Mouse (Mus musculus): ENCODE results near the gene Scamp4.
"Not testable (repeated sequence)": the region's sequence is repeated elsewhere in the genome, so short reads cannot be mapped to it uniquely, and the experiment has no call there.

Scamp4 gene

GRCm38 (mm10) chr10:80578911-80579310, 23.8 kb upstream of the Scamp4 start:
- DNase-seq = peak; percentile 68

GRCm38 (mm10) chr10:80583047-80583446, 19.6 kb upstream of the Scamp4 start:
- DNase-seq = no peak

- DNase-seq = peak; percentile 72
Observed at GRCm38 (mm10) chr10:80584045-80584488, 18.6 kb upstream of the Scamp4 start.

- no peak for DNase-seq
Observed at GRCm38 (mm10) chr10:80584642-80585552, 17.8 kb upstream of the Scamp4 start.

GRCm38 (mm10) chr10:80585581-80585980, 17.1 kb upstream of the Scamp4 start:
- no peak for DNase-seq

GRCm38 (mm10) chr10:80586407-80587304, 16.0 kb upstream of the Scamp4 start:
- DNase-seq = no peak

- DNase-seq = peak; percentile 45
Observed at GRCm38 (mm10) chr10:80587305-80587657, 15.4 kb upstream of the Scamp4 start.

- no peak for DNase-seq
Observed at GRCm38 (mm10) chr10:80589127-80589878, 13.4 kb upstream of the Scamp4 start.

- DNase-seq = peak; percentile 94
Observed at GRCm38 (mm10) chr10:80589879-80590854, 12.5 kb upstream of the Scamp4 start, which contains the start of gene Abhd17a. Gene Abhd17a (minus strand): TSS chr10:80590341.

- DNase-seq = no peak
Observed at GRCm38 (mm10) chr10:80596318-80596717, 6.4 kb upstream of the Scamp4 start.

- no peak for DNase-seq
Observed at GRCm38 (mm10) chr10:80603364-80603763, 692 bp downstream of the Scamp4 start.

- DNase-seq = no peak
Observed at GRCm38 (mm10) chr10:80604001-80604509, 1.4 kb downstream of the Scamp4 start.

- no peak for DNase-seq
Observed at GRCm38 (mm10) chr10:80604988-80605387, 2.3 kb downstream of the Scamp4 start.

GRCm38 (mm10) chr10:80605721-80606120, 3.0 kb downstream of the Scamp4 start, which contains the start of gene Gm49322:
Gene Gm49322 (plus strand): TSS chr10:80606021.
- not testable (repeated sequence) for DNase-seq

- DNase-seq = no peak
Observed at GRCm38 (mm10) chr10:80606306-80606705, 3.6 kb downstream of the Scamp4 start.

- no peak for DNase-seq
Observed at GRCm38 (mm10) chr10:80606737-80607350, 4.2 kb downstream of the Scamp4 start.

- no peak for DNase-seq
Observed at GRCm38 (mm10) chr10:80608435-80608834, 5.8 kb downstream of the Scamp4 start.

GRCm38 (mm10) chr10:80609269-80609924, 6.7 kb downstream of the Scamp4 start:
- DNase-seq = no peak

GRCm38 (mm10) chr10:80610116-80610785, 7.6 kb downstream of the Scamp4 start:
- DNase-seq = no peak

Data from kidney, adult 18-20 months (tissue).